Mouse (Mus musculus): Measurements from ENCODE around the gene Acsl1. TPM values are rescaled to one million over a fixed set of nuclear protein-coding genes. Genes with fewer than 3 reads are reported as not detected.

Acsl1 gene
- total RNA-seq (2015): 55.3 and 61.5 TPM in 2 replicates
- total RNA-seq (2017): 72.5 and 89.7 TPM in 2 replicates

GRCm38 (mm10) chr8:46470792-46471781 is at the start of gene Acsl1:
Acsl1 (plus strand) TSS chr8:46471037.
- ATAC-seq (replicated peaks; ENCODE audit: poor library complexity): peak; percentile 80

- ATAC-seq (replicated peaks; ENCODE audit: poor library complexity): no peak
Measured at GRCm38 (mm10) chr8:46421515-46421914, 49.3 kb upstream of the Acsl1 start.

GRCm38 (mm10) chr8:46427940-46428339 is 42.9 kb upstream of the Acsl1 start:
- ATAC-seq (replicated peaks; ENCODE audit: poor library complexity): no peak

GRCm38 (mm10) chr8:46429871-46430270 is 41.0 kb upstream of the Acsl1 start:
- no peak for ATAC-seq (replicated peaks; ENCODE audit: poor library complexity)

GRCm38 (mm10) chr8:46431921-46432320 is 38.9 kb upstream of the Acsl1 start:
- no peak for ATAC-seq (replicated peaks; ENCODE audit: poor library complexity)

GRCm38 (mm10) chr8:46432581-46432980 is 38.3 kb upstream of the Acsl1 start:
- no peak for ATAC-seq (replicated peaks; ENCODE audit: poor library complexity)

- ATAC-seq (replicated peaks; ENCODE audit: poor library complexity): no peak
Measured at GRCm38 (mm10) chr8:46433656-46434055, 37.2 kb upstream of the Acsl1 start.

GRCm38 (mm10) chr8:46438491-46438890 is 32.3 kb upstream of the Acsl1 start:
- no peak for ATAC-seq (replicated peaks; ENCODE audit: poor library complexity)

- ATAC-seq (replicated peaks; ENCODE audit: poor library complexity): peak; percentile 63
Measured at GRCm38 (mm10) chr8:46445964-46446915, 24.6 kb upstream of the Acsl1 start.

GRCm38 (mm10) chr8:46447334-46447733 is 23.5 kb upstream of the Acsl1 start:
- ATAC-seq (replicated peaks; ENCODE audit: poor library complexity): no peak

- no peak for ATAC-seq (replicated peaks; ENCODE audit: poor library complexity)
Measured at GRCm38 (mm10) chr8:46448606-46449005, 22.2 kb upstream of the Acsl1 start.

- no peak for ATAC-seq (replicated peaks; ENCODE audit: poor library complexity)
Measured at GRCm38 (mm10) chr8:46449063-46449462, 21.8 kb upstream of the Acsl1 start.

- ATAC-seq (replicated peaks; ENCODE audit: poor library complexity): no peak
Measured at GRCm38 (mm10) chr8:46449723-46450251, 21.1 kb upstream of the Acsl1 start.

- peak; percentile 46; the same call in 1 of the 2 replicates for ATAC-seq (replicated peaks; ENCODE audit: poor library complexity)
Measured at GRCm38 (mm10) chr8:46458215-46458811, 12.5 kb upstream of the Acsl1 start.

GRCm38 (mm10) chr8:46468400-46468799 is 2.4 kb upstream of the Acsl1 start:
- no peak for ATAC-seq (replicated peaks; ENCODE audit: poor library complexity)

GRCm38 (mm10) chr8:46469071-46469769 is 1.6 kb upstream of the Acsl1 start:
- no peak for ATAC-seq (replicated peaks; ENCODE audit: poor library complexity)

GRCm38 (mm10) chr8:46470091-46470791 is 596 bp upstream of the Acsl1 start:
- peak; percentile 9 for ATAC-seq (replicated peaks; ENCODE audit: poor library complexity)

GRCm38 (mm10) chr8:46471926-46472485 is 1.2 kb downstream of the Acsl1 start:
- no peak for ATAC-seq (replicated peaks; ENCODE audit: poor library complexity)

GRCm38 (mm10) chr8:46474120-46474519 is 3.3 kb downstream of the Acsl1 start:
- ATAC-seq (replicated peaks; ENCODE audit: poor library complexity): no peak

Data from megakaryocyte progenitor cell, adult 5-6 weeks (primary cell).